Mouse (Mus musculus) cerebellum, adult 2 months (tissue): Measurements from ENCODE around the gene Large1.

Experiments
- CTCF ChIP-seq: fragments of 200-500 bp; IDR thresholded peaks from 2 replicates; pipeline ENCODE4 v1.5.1; 2011; ENCODE audit warnings: low read depth, mild to moderate bottlenecking, control low read depth, low read length, moderate library complexity, borderline replicate concordance; ENCODE audit not compliant: insufficient read depth
- POLR2A ChIP-seq: fragments of 200-500 bp; IDR thresholded peaks from 2 replicates; pipeline ENCODE4 v1.6.1; 2011; ENCODE audit warnings: low read length, control low read depth, borderline replicate concordance; ENCODE audit not compliant: insufficient read depth

DNA sequence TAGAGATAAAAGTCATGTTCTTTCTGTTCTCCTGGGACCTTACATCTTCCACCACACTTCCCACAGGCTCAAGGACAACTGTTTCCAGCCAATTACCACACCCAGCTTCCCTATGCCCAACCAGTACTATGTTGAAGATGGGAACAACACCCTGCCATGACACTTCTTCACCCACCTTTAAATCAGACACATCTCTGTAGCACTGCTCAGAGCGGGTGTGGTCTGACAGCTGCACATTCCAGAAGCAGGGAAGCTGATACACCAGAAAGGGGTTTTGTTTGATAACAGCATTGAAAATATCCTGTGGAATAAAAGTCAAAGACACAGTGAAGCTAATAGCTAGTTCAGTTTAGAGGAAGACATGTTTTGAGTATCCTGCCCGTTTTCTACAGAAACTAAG is 470.3 kb downstream of the Large1 start:
- TF ChIP-seq CTCF = no peak
- no peak for TF ChIP-seq POLR2A
